Mouse (Mus musculus) common myeloid progenitor, adult 5-6 weeks (primary cell): ENCODE results near the gene Syce3. TPM values are rescaled to one million over a fixed set of nuclear protein-coding genes. Genes with fewer than 3 reads are reported as not detected.

Experiments
- total RNA-seq: library from RNA; stranded (forward); fragments of 200-1000, 187-1606 nt; gene quantifications from 2 replicates; pipeline ENCODE4 v1.2.3, GENCODE M21; 2017

The Syce3 gene
- total RNA-seq, 1 experiment from 2014 or later, result not detected

Other genes starting within 250 kb of the Syce3 start
- 20.2 and 29.2 TPM in 2 replicates for gene Plxnb2, start 229.7 kb downstream of the Syce3 start, total RNA-seq
- gene Dennd6b, start 214.0 kb downstream of the Syce3 start, total RNA-seq, result 1.6 and 2.3 TPM in 2 replicates
- 15.6 and 22.7 TPM in 2 replicates for gene Ppp6r2, start 198.9 kb downstream of the Syce3 start, total RNA-seq
- 43.3 and 53.7 TPM in 2 replicates for gene Sbf1, start 95.2 kb downstream of the Syce3 start, total RNA-seq
- gene Adm2, start 87.8 kb downstream of the Syce3 start, total RNA-seq, result not detected in 2 replicates
- not detected in 2 replicates for gene Miox, start 76.1 kb downstream of the Syce3 start, total RNA-seq
- gene Lmf2, start 54.8 kb downstream of the Syce3 start, total RNA-seq, result 13.9 and 14.4 TPM in 2 replicates
- 81.4 and 106 TPM in 2 replicates for gene Ncaph2, start 54.8 kb downstream of the Syce3 start, total RNA-seq
- 21.8 and 23.0 TPM in 2 replicates for gene Sco2, start 36.7 kb downstream of the Syce3 start, total RNA-seq
- 0.68 and 0.78 TPM in 2 replicates for gene Tymp, start 33.5 kb downstream of the Syce3 start, total RNA-seq
- gene Odf3b, start 31.2 kb downstream of the Syce3 start, total RNA-seq, result 2.9 and 3.0 TPM in 2 replicates
- not detected in 2 replicates for gene Klhdc7b, start 25.6 kb downstream of the Syce3 start, total RNA-seq
- 2.6 TPM in 1 of 2 replicates, not detected in the other for gene Cpt1b, start 15.4 kb upstream of the Syce3 start, total RNA-seq
- 3.9 and 7.0 TPM in 2 replicates for gene C730034F03Rik, start 19.1 kb upstream of the Syce3 start, total RNA-seq
- gene Gm44502, start 19.2 kb upstream of the Syce3 start, total RNA-seq, result 0.29 and 0.46 TPM in 2 replicates
- gene Chkb, start 19.4 kb upstream of the Syce3 start, total RNA-seq, result 11.7 and 15.9 TPM in 2 replicates
- gene Mapk8ip2, start 43.4 kb upstream of the Syce3 start, total RNA-seq, result not detected in 2 replicates
- 9.4 and 12.9 TPM in 2 replicates for gene Arsa, start 66.9 kb upstream of the Syce3 start, total RNA-seq
- gene Shank3, start 89.1 kb upstream of the Syce3 start, total RNA-seq, result 10.2 and 14.9 TPM in 2 replicates
- gene Acr, start 157.8 kb upstream of the Syce3 start, total RNA-seq, result not detected in 2 replicates
- 11.1 and 12.6 TPM in 2 replicates for gene Rabl2, start 181.4 kb upstream of the Syce3 start, total RNA-seq